Mouse (Mus musculus) stomach, postnatal 0 days (tissue): Measurements from ENCODE around the gene Eprs. TPM values are rescaled to one million over a fixed set of nuclear protein-coding genes. Genes with fewer than 3 reads are reported as not detected.

Experiments
- ATAC-seq: fragments of 200-750 bp; cut with Nextera tagmentation; 2 replicates; pipeline ENCODE4 v1.8.0; 2017; ENCODE audit not compliant: low FRiP score, low TSS enrichment
- DNase-seq: peaks from one replicate; pipeline ENCODE4 v3.0.0-alpha.2; 2016; ENCODE audit warnings: low spot score
- H3K27ac ChIP-seq: fragments of 300-500 bp; sonication (generic); replicated peaks from 2 replicates; pipeline ENCODE4 v1.5.1; 2014; ENCODE audit warnings: mild to moderate bottlenecking, control low read depth
- H3K27me3 ChIP-seq: fragments of 300-500 bp; sonication (generic); 2 replicates; pipeline ENCODE4 v1.6.1; 2014; ENCODE audit warnings: low read length; ENCODE audit not compliant: control insufficient read depth, insufficient read depth
- H3K36me3 ChIP-seq: fragments of 300-500 bp; sonication (generic); 2 replicates; pipeline ENCODE4 v1.6.1; 2014; ENCODE audit warnings: low read length, mixed read lengths; ENCODE audit not compliant: control insufficient read depth, insufficient read depth
- H3K4me1 ChIP-seq: fragments of 300-500 bp; sonication (generic); replicated peaks from 2 replicates; pipeline ENCODE4 v1.6.1; 2014; ENCODE audit warnings: antibody characterized with exemption; ENCODE audit not compliant: control insufficient read depth, insufficient read depth
- H3K4me2 ChIP-seq: fragments of 300-500 bp; sonication (generic); replicated peaks from 2 replicates; pipeline ENCODE4 v1.6.1; 2014; ENCODE audit warnings: low read depth, mild to moderate bottlenecking, control low read depth, moderate library complexity
- H3K4me3 ChIP-seq: fragments of 300-500 bp; sonication (generic); 2 replicates; pipeline ENCODE4 v1.5.1; 2014; ENCODE audit warnings: low read depth, low read length, control low read depth
- H3K9ac ChIP-seq: fragments of 300-500 bp; sonication (generic); 2 replicates; pipeline ENCODE4 v1.6.1; 2014; ENCODE audit warnings: mild to moderate bottlenecking, low read length, control low read depth, mixed read lengths
- H3K9me3 ChIP-seq: fragments of 300-500 bp; sonication (generic); 2 replicates; pipeline ENCODE4 v1.6.1; 2016; ENCODE audit warnings: low read length; ENCODE audit not compliant: control insufficient read depth
- CTCF ChIP-seq: IDR thresholded peaks from 2 replicates; pipeline ENCODE4 v1.5.1; 2016; ENCODE audit warnings: antibody characterized with exemption, low read depth, mild to moderate bottlenecking, moderate library complexity
- EP300 ChIP-seq: optimal IDR thresholded peaks from 2 replicates; pipeline ENCODE3; 2016; ENCODE audit warnings: antibody characterized with exemption
- WGBS: fragments of 180-500 bp; shearing (Covaris S2); extraction: QIAGEN DNeasy Blood & Tissue Kit; methylation state at CpG from one replicate; pipeline ENCODE4 v1.1.7; 2014; 5-methylcytosine and 5-hydroxymethylcytosine counted together
- polyA plus RNA-seq: library from polyadenylated mRNA; unstranded; fragments of >200 nt; fragmentation: Nextera tagmentation; extraction: Ambion mirVana; gene quantifications from 2 replicates; pipeline ENCODE4 v1.2.1, GENCODE M21; 2015

Eprs gene
- polyA plus RNA-seq, 1 experiment from 2014 or later, result 68.5 TPM

- TF ChIP-seq EP300 (no peak), CTCF (no peak)
- Histone ChIP-seq H3K27me3 (no peaks in the 10 kb centered on the region), H3K4me3 (no peak overlapping the region), H3K4me1 (no peaks in the 10 kb centered on the region), H3K27ac (no peak overlapping the region), H3K9ac (no peak overlapping the region), H3K4me2 (no peak overlapping the region), H3K9me3 (no peaks in the 10 kb centered on the region), H3K36me3 (no peaks in the 10 kb centered on the region; the same call in 1 of the 2 replicates)
- DNase-seq (peak; percentile 69), ATAC-seq (peak; percentile 67)
- WGBS, result 18% methylated on average over 3 of the region's 3 CpGs
Measured at GRCm38 (mm10) chr1:185336535-185336934, 26.3 kb upstream of the Eprs start.

DNA sequence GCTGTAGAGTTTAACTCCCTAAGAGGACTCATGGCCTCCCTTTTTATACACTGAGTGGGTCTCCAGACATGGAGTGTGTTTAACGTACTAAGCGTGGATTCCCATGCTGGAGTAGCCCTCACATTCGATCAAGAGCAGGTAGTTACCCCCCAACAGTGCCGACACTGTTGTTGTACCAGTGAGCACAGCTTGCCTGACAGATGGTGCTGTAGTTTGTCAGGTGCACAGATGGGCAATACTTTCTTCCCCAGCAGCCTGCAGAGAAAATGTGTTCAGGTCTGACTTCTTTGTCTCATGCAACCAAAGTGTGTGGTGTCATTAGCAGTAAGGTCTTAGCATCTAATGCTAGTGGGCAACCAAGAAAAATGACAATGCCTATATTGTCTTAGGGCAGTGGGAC lies 20.4 kb upstream of the Eprs start:
- TF ChIP-seq CTCF (no peak), EP300 (no peak)
- no peaks in the 10 kb centered on the region for H3K4me1 ChIP-seq
- WGBS, result 95% methylated on average over 4 of the region's 4 CpGs
- H3K4me2 ChIP-seq, result no peak overlapping the region
- no peak overlapping the region for H3K4me3 ChIP-seq
- H3K36me3 ChIP-seq, result peaks cover 10% of the 10 kb centered on the region
- no peak overlapping the region for H3K27ac ChIP-seq
- H3K9ac ChIP-seq, result no peak overlapping the region
- H3K9me3 ChIP-seq, result no peaks in the 10 kb centered on the region
- H3K27me3 ChIP-seq, result no peaks in the 10 kb centered on the region
- ATAC-seq (no peak), DNase-seq (no peak)

DNA sequence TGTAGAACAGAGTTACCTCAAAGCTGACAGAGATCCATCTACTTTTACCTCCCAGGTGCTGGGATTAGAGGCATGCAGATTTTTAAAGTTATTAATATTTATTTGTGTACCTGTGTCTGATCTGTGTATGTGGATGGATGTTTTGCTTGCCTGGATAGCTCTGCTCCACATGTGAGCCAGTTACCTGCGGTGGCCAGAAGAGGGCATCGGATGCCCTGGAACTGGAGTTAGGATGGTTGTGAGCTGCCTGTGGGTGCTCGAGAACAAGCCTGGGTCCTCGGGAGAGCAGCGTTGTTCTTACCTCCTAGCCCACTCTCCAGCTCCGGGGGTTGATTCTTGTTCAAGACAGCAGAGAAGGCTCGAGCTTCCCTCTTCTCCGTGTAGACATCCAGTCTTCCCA lies 19.4 kb upstream of the Eprs start:
- H3K27ac ChIP-seq, result no peak overlapping the region
- no peaks in the 10 kb centered on the region for H3K4me1 ChIP-seq
- 85% methylated on average over 8 of the region's 8 CpGs for WGBS
- H3K4me3 ChIP-seq, result no peak overlapping the region
- no peak overlapping the region for H3K9ac ChIP-seq
- H3K27me3 ChIP-seq, result no peaks in the 10 kb centered on the region
- peaks cover 13% of the 10 kb centered on the region for H3K36me3 ChIP-seq
- TF ChIP-seq CTCF, result peak; percentile 54
- no peak for TF ChIP-seq EP300
- DNase-seq, result no peak
- ATAC-seq, result no peak
- H3K4me2 ChIP-seq, result no peak overlapping the region
- H3K9me3 ChIP-seq, result no peaks in the 10 kb centered on the region

GRCm38 (mm10) chr1:185346188-185346587 lies 16.7 kb upstream of the Eprs start:
- Histone ChIP-seq H3K27ac (no peak overlapping the region), H3K36me3 (peaks cover 23% of the 10 kb centered on the region), H3K4me2 (no peak overlapping the region), H3K9ac (no peak overlapping the region), H3K27me3 (no peaks in the 10 kb centered on the region), H3K9me3 (no peaks in the 10 kb centered on the region), H3K4me1 (no peaks in the 10 kb centered on the region), H3K4me3 (no peak overlapping the region)
- DNase-seq (no peak), ATAC-seq (peak; percentile 65; the same call in 1 of the 2 replicates)
- TF ChIP-seq EP300 (no peak), CTCF (peak; percentile 63)
- WGBS, result 64% methylated on average over 10 of the region's 10 CpGs

DNA sequence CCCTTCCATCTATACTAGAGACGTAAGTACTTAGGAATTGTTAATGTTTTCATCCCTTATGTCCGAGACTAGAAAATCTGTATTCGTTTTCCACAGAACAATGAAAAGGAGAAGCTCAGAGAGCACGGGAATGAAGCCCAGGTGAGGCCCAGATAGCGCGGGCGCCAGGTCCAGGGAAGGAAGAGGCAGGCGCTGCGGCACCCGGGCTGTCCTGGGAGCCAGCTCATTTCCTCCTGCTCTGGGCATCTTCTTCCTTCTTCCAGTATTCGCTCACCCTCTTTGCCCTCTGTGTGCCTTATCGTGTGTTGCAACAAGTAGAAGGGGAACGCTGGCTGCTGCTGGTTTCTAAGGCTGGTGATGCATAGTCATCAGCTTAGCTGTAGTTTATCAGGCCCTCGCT lies 13.1 kb upstream of the Eprs start:
- H3K9ac ChIP-seq, result no peak overlapping the region
- WGBS, result 94% methylated on average over 14 of the region's 14 CpGs
- no peaks in the 10 kb centered on the region for H3K4me1 ChIP-seq
- no peak overlapping the region for H3K4me2 ChIP-seq
- H3K27ac ChIP-seq, result no peak overlapping the region
- no peak overlapping the region for H3K4me3 ChIP-seq
- H3K9me3 ChIP-seq, result no peaks in the 10 kb centered on the region
- H3K36me3 ChIP-seq, result peaks cover 27% of the 10 kb centered on the region
- DNase-seq, result no peak
- TF ChIP-seq CTCF (no peak), EP300 (no peak)
- H3K27me3 ChIP-seq, result no peaks in the 10 kb centered on the region
- ATAC-seq, result no peak

- Histone ChIP-seq H3K4me2 (no peak overlapping the region), H3K27ac (no peak overlapping the region), H3K9me3 (no peaks in the 10 kb centered on the region), H3K4me1 (no peaks in the 10 kb centered on the region), H3K4me3 (no peak overlapping the region), H3K9ac (no peak overlapping the region), H3K36me3 (peaks cover 23% of the 10 kb centered on the region), H3K27me3 (no peaks in the 10 kb centered on the region)
- TF ChIP-seq CTCF (no peak), EP300 (no peak)
- ATAC-seq, result no peak
- DNase-seq, result no peak
- 92% methylated on average over 4 of the region's 4 CpGs for WGBS
Measured at GRCm38 (mm10) chr1:185350611-185351010, 12.2 kb upstream of the Eprs start.
